Mouse (Mus musculus): ENCODE data around the gene Cacng1. TPM values are rescaled to one million over a fixed set of nuclear protein-coding genes. Genes with fewer than 3 reads are reported as not detected.

Gene Cacng1
- polyA plus RNA-seq, 1 experiment, result 0.23 TPM

DNA sequence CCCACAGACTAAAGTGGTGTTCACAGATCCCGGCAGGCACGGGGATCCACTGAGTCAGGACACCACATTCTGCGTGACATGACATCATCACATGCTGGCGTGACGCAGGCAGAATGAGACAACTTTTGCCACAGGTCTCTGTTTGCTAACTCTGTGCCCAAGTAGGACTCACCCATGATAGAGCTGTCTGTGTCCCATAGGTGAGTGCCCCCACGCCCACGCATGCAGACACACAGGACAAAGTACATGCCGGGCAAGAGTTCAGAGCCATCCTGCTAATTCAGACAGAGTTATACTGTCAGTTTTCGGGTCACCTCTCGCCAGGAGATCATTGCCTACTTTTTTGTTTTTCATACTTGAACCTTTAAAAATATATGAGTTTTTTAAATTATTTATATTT is 27.8 kb downstream of the Cacng1 start:
- H3K4me3 ChIP-seq (ENCODE audit: control insufficient read depth, low read depth, low read length), result no peak overlapping the region

DNA sequence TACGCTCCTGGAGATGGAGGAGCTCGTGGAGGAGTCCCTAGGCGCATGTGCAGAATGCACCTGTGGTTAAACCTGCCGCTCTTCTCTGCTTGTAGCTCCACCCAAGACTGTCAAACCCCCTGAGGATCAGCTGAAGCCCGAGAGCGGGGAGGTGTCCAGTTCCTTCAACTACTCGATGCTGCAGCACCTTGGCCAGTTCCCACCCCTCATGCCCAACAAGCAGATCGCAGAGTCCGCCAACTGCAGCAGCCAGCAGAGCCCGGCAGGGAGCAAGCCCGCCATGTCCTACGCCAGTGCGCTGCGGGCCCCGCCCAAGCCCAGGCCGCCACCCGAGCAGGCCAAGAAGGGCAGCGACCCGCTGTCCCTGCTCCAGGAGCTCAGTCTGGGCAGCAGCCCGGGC is 30.0 kb downstream of the Cacng1 start:
- Histone ChIP-seq H3K4me3 (ENCODE audit: control insufficient read depth, low read depth, low read length) (peak overlapping the region; percentile 62), H3K36me3 (ENCODE audit: control insufficient read depth, insufficient read depth, low read length) (peaks cover 4% of the 10 kb centered on the region), H3K27me3 (ENCODE audit: control insufficient read depth, insufficient read depth, low read length) (no peaks in the 10 kb centered on the region), H3K4me1 (ENCODE audit: control insufficient read depth, insufficient read depth, low read length) (peaks cover 4% of the 10 kb centered on the region; the same call in 1 of the 2 replicates), H3K27ac (ENCODE audit: control insufficient read depth, insufficient read depth, low read depth, low read length) (no peak overlapping the region)
- TF ChIP-seq POLR2A (IDR thresholded peaks at IDR 0.05; ENCODE audit: control insufficient read depth, low read depth, low read length) (no peak), CTCF (IDR thresholded peaks at IDR 0.05; ENCODE audit: control insufficient read depth, insufficient read depth, insufficient replicate concordance, low read depth, low read length) (no peak)

More for the DNA sequence above, 27.8 kb downstream of the Cacng1 start:
- no peaks in the 10 kb centered on the region for H3K27me3 ChIP-seq (ENCODE audit: control insufficient read depth, insufficient read depth, low read length)
- peaks cover 4% of the 10 kb centered on the region for H3K36me3 ChIP-seq (ENCODE audit: control insufficient read depth, insufficient read depth, low read length)
- TF ChIP-seq POLR2A (IDR thresholded peaks at IDR 0.05; ENCODE audit: control insufficient read depth, low read depth, low read length) (no peak), CTCF (IDR thresholded peaks at IDR 0.05; ENCODE audit: control insufficient read depth, insufficient read depth, insufficient replicate concordance, low read depth, low read length) (no peak)
- no peak overlapping the region for H3K27ac ChIP-seq (ENCODE audit: control insufficient read depth, insufficient read depth, low read depth, low read length)
- peaks cover 4% of the 10 kb centered on the region; the same call in 1 of the 2 replicates for H3K4me1 ChIP-seq (ENCODE audit: control insufficient read depth, insufficient read depth, low read length)

DNA sequence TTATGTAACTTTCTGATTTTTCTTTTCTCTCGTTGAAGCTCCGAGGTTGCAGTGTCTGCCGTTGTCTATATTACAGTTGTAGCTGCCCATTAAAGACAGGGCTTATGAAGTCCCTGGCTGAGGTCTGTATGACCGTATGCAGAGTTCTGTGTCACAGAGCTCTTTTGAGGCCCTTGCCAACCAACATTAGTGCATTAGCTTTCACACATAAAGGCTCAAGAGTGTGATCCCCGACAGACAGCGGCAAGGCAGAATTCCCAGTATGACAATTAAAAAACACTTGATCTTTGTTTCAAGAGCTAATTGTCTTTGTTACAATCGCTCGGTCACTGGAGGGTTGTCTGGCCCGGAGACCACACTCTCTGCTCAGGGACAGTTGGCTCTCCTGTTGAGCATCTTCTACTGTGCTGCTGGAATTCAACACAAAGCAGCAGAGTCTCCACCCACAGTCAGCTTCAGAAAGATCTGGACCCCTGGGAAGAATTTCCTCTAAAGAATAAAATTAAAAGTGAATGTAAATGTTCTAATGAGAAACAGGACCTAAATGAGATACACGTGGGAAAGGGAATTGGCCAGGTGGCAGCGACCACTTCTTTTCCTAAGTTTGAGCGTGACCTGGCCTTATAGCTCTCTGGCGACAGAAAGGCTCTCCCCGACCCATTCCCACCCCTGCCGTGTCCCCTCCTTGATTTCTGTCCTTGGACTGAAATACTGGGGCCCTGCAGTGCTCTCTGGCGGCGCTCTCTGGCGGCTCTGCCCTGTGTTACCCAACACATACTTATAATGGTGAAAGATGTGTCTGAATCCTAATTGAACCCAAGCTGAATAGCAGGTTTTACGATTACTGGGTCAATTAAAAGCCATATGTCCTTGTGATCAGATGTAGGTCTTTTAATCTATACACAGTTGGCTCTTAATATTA is 32.5 kb downstream of the Cacng1 start:
- TF ChIP-seq CTCF (IDR thresholded peaks at IDR 0.05; ENCODE audit: control insufficient read depth, insufficient read depth, insufficient replicate concordance, low read depth, low read length) (no peak), POLR2A (IDR thresholded peaks at IDR 0.05; ENCODE audit: control insufficient read depth, low read depth, low read length) (no peak)
- peaks cover 4% of the 10 kb centered on the region for H3K36me3 ChIP-seq (ENCODE audit: control insufficient read depth, insufficient read depth, low read length)
- no peaks in the 10 kb centered on the region for H3K27me3 ChIP-seq (ENCODE audit: control insufficient read depth, insufficient read depth, low read length)
- no peak overlapping the region for H3K4me3 ChIP-seq (ENCODE audit: control insufficient read depth, low read depth, low read length)
- peaks cover 4% of the 10 kb centered on the region; the same call in 1 of the 2 replicates for H3K4me1 ChIP-seq (ENCODE audit: control insufficient read depth, insufficient read depth, low read length)
- no peak overlapping the region for H3K27ac ChIP-seq (ENCODE audit: control insufficient read depth, insufficient read depth, low read depth, low read length)

DNA sequence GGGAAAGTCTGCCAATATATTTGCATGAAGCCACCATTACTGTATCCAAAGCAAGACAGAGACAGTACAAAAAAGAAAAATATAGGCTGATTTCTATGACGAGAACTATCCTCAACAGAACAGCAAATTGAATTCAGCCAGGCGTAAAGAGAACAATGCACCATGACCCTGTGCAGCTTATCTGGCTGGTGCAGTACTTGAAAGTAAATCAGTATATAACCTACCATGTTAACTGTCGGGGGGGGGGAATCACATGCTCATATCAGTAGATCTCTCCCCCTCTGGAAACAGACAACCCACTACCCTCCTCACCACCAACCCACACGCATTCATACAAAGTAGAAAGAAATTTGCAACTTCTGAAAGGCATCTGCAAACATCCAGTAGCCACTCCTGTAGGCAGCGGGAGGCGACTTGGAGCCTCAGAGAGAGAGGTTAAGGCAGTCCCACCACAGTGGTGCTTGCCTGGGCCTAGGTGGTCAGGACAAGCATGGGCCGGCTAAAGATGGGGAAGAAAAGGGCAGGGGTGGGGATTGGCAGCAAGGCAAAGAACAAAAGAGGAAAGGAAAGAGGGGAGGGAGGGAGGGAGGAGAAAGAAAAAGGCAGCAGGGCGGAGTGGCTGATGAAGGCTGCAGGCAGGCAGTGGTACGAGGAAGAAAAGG is 33.5 kb downstream of the Cacng1 start:
- Histone ChIP-seq H3K4me1 (ENCODE audit: control insufficient read depth, insufficient read depth, low read length) (peaks cover 4% of the 10 kb centered on the region; the same call in 1 of the 2 replicates), H3K27ac (ENCODE audit: control insufficient read depth, insufficient read depth, low read depth, low read length) (no peak overlapping the region), H3K4me3 (ENCODE audit: control insufficient read depth, low read depth, low read length) (no peak overlapping the region), H3K36me3 (ENCODE audit: control insufficient read depth, insufficient read depth, low read length) (peaks cover 4% of the 10 kb centered on the region), H3K27me3 (ENCODE audit: control insufficient read depth, insufficient read depth, low read length) (no peaks in the 10 kb centered on the region)
- TF ChIP-seq POLR2A (IDR thresholded peaks at IDR 0.05; ENCODE audit: control insufficient read depth, low read depth, low read length) (no peak), CTCF (IDR thresholded peaks at IDR 0.05; ENCODE audit: control insufficient read depth, insufficient read depth, insufficient replicate concordance, low read depth, low read length) (no peak)

GRCm38 (mm10) chr11:107676207-107676940 is 39.9 kb downstream of the Cacng1 start:
- no peak for TF ChIP-seq POLR2A (IDR thresholded peaks at IDR 0.05; ENCODE audit: control insufficient read depth, low read depth, low read length)
- TF ChIP-seq CTCF (IDR thresholded peaks at IDR 0.05; ENCODE audit: control insufficient read depth, insufficient read depth, insufficient replicate concordance, low read depth, low read length), result no peak
- no peaks in the 10 kb centered on the region for H3K4me1 ChIP-seq (ENCODE audit: control insufficient read depth, insufficient read depth, low read length)
- H3K27me3 ChIP-seq (ENCODE audit: control insufficient read depth, insufficient read depth, low read length), result no peaks in the 10 kb centered on the region
- H3K36me3 ChIP-seq (ENCODE audit: control insufficient read depth, insufficient read depth, low read length), result no peaks in the 10 kb centered on the region; the same call in none of the 2 replicates
- H3K27ac ChIP-seq (ENCODE audit: control insufficient read depth, insufficient read depth, low read depth, low read length), result peak overlapping the region; percentile 44
- H3K4me3 ChIP-seq (ENCODE audit: control insufficient read depth, low read depth, low read length), result no peak overlapping the region

GRCm38 (mm10) chr11:107675246-107675645 is 41.1 kb downstream of the Cacng1 start:
- peaks cover 6% of the 10 kb centered on the region for H3K36me3 ChIP-seq (ENCODE audit: control insufficient read depth, insufficient read depth, low read length)

More at GRCm38 (mm10) chr11:107675246-107675645, 41.1 kb downstream of the Cacng1 start:
- no peaks in the 10 kb centered on the region for H3K4me1 ChIP-seq (ENCODE audit: control insufficient read depth, insufficient read depth, low read length)
- no peak overlapping the region for H3K4me3 ChIP-seq (ENCODE audit: control insufficient read depth, low read depth, low read length)
- TF ChIP-seq CTCF (IDR thresholded peaks at IDR 0.05; ENCODE audit: control insufficient read depth, insufficient read depth, insufficient replicate concordance, low read depth, low read length) (no peak), POLR2A (IDR thresholded peaks at IDR 0.05; ENCODE audit: control insufficient read depth, low read depth, low read length) (no peak)
- no peaks in the 10 kb centered on the region for H3K27me3 ChIP-seq (ENCODE audit: control insufficient read depth, insufficient read depth, low read length)
- peak overlapping the region; percentile 40 for H3K27ac ChIP-seq (ENCODE audit: control insufficient read depth, insufficient read depth, low read depth, low read length)

Measured in testis, adult 2 months (tissue).